Mouse (Mus musculus): ENCODE results near the gene Fcer1g. TPM values are rescaled to one million over a fixed set of nuclear protein-coding genes. Genes with fewer than 3 reads are reported as not detected.
A peak's percentile ranks its signal among the peaks of the same experiment; 100 is the strongest.

Gene Fcer1g
- 10 to 100 TPM; 21.8 to 34.4 (median 28.3) TPM for total RNA-seq (2022)

DNA sequence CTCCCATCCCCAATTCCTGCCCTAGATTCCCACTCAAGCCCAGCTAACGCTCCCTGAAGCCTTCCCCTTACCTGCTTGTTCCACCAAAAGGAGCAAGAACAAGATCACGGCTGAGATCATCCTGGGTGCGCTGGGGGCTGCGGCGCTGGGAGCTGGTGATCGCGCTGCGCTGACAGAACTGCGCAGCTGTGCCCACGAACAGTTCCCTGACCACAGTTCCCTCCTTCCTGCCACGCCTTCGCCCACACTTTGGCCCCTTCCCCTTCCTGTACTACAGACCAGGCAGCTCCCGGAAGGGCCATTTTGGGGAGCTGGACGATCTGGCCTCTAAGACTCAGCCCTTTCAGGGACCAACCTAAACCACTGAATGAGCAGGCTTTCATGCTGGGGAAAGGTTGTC, at the start of gene Fcer1g:
Gene Fcer1g (minus strand): TSS at position 240 of the 400 bp plus-strand sequence.
- DNase-seq: no peak

DNA sequence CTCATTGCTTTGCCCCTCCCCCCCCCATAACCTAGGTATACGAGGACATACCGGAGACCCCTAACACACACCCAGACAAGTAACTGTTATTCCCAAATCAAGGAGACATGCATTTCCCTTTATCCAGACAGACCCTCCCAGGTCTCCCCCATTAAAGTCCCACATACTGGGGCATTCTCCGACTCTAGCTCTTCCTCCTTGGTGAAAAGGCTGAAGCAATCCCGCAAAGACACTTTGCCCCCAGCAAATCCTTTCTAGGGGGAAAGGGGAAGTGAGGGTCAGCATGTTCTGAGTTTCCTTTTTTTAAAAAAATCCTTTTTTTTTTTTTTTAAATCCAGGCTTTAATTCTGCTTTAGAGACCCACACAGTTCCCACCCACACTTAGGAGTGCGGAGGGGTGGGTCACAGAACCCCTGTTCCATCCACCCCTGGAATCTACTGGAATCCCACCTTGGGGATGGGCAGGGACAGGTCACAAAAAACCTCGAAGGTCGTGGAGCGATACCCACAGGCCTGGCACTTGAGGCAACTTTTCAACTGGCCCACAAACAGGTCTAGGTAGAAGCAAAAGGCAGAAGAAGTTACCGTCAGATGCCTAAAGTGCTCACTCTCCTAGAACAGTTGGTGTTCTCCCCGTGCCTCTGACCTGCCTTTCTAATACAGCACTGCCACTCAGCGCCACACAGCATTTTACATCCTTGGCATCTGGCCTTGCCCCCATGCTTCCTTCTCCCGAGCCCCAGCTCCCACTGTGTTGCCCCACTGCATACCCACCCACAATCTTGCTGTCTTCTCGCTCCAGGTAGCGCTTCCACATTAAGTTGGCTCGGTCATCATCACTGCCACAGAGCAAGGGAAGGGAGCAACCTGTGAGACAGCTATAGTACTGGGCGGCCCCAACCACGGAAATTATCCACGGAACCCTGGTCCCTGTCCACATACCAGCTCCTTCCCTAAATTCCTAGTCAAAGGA, 49.3 kb upstream of the Fcer1g start:
- no peak for DNase-seq

DNA sequence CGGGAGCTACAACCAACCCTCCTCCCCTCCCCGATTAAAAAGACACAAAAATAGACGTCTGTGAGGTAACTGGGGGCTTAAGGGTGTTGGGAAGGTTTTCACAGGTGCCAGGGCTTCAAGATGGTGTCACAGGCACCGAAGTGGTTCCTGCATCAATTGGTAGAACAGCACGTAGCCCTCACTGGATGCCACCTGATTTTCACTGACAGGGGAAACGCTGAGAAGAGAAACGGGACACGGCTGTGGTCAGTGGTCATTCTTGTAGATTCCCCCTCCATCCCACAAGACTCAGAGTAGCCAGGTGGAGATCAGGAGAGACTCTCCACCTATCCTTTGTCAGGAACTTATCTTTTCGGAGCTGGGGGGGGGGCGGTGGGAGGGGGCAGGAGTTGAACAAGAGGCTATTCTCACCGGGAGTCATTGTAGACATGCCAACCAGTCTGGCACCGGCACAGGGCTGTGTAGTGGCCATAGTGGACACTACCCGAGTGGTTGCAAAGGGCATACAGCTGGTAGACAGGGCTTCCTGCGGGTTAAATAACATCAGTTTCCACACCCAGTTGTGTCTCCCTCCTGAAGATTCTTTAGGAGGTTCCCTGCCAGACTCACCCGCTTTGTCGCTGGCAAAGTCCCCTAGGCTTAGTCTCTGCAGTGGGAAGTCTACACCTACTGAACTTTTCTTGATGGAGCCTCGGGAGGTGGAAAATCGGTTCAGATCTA, 48.1 kb upstream of the Fcer1g start:
- DNase-seq: no peak

DNA sequence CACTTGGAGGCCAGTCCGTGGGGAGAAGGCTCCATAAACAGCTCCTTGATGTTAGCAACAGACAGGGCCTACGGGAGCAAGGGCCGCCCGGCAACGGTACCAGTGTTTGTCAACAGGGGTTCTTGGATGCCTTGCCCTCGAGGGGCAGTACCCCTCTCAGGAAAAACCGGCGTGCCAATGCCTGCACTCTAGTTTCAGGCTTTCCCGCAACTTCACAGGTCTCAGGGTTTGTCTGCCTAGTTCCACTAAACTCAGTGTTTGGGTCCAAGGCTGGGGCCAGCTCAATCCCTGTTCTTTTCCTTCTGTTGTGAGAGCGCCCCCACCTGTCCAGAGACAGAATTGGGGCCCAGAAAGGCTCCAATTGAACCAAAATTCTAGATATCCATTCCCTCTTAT, 47.4 kb upstream of the Fcer1g start:
- DNase-seq: peak; percentile 71

DNA sequence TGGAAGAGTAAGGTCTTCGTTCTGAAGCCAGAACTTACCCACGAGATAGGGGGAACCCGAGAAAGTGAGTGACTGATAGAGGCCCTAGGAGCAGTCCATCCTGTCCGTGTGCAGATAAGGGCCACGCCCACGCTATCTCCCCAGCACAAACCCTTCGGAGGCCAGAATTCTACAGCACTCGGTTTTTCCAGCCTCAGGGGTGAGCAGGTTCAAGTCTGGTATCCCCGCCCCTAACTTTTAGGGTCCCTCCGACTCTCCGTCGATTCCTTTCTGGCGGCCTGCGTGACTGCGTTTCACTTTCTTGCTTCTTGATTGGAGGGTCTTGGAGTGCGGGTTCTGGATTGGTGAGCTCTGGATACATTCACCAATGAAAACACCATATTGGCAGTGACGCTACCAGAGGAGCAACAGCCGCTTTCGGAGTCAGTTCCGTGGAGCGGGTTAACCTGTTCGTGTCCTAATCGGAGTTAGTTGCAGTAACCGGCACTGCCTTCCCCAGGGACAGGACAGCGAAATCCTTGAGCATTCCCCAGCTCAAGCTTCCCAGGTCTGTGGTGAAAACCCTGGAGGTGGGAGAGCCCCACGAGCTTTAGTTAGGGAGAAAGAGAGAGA, 46.9 kb upstream of the Fcer1g start, which contains the start of gene Ppox:
Gene Ppox (minus strand): TSS at position 271 of the 612 bp plus-strand sequence.
- DNase-seq: peak; percentile 95

DNA sequence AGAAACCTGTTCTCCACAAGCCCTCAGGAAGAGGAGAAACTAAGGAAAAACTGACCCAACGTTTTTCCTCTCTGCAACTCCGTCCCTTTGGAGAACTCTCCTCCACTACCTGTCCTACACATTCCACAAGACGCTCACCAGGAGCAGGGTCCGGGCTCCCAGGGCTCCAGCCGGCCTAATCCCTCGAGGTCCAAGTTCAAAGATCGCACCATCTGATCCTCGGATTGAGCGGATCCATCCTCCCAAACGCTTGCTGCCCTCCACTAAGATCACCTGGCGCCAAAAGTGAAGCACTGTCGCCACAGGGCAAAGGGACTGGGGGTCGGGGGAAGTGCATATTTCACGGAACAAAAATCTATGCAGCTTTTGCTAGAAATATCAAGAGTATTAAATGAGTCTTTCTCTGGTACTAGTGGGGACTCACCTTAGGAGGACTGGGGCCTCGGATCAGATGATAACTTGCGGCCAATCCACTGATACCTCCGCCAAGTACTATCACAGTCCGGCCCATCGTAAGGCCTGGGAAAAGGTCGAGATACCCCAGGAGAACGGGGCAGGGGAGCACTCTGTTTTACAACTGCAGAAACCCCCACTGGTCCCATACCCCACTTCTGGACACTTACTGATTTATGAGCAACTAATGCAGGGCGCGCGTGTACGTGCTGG, 46.2 kb upstream of the Fcer1g start:
- no peak for DNase-seq

DNA sequence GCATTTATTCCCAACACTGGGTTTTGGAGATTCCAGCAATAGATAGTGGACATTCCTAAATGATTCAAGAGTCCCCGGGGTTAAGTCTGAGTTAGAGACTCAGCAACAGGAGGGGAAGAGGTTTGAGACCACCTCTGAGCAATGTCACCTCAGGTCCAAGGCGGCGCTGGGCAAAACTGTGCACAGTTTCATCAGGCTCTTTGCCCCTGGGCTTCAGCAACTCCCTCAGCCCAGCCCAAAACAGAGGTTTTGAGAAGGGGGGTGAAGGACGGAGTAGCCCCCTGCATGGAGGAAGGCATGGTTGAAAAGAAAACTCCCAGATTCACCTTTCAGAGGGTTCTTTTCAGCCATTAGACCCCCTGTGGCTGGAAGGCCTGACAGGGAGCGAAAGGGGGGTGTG, 45.6 kb upstream of the Fcer1g start:
- DNase-seq: no peak

DNA sequence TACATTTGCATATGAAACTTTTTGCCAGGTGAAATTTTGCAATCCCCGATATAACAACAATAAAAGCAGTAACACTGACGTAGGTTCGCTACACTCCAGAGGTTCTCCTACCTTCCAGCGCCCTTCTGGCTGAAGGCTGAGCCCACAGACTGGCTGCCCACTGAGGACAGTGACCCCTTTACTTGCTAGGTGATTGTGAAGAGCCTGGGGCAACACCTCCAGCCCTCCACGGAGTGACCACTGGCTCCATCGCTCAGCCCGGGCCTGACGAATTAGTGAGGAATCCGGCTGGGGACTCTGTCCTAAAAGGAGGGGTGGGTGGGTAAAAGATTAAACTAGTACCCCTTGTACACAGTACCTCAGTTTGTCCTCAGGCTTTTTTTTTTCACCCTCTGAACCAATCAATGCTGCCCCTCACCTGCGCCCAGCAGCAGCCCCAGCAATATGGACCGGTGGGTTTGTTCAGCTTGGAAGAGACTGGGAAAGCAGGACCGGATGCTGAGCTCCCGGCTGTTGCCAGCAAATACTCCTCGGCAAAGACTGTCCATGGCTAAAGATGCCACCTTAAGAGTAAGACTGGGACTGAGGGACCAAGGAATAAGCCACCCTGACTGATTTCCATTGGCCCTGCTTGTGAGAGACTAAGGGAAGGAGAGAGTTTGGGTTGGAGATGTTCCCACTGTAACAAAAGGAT, 45.0 kb upstream of the Fcer1g start:
- DNase-seq: peak; percentile 5

DNA sequence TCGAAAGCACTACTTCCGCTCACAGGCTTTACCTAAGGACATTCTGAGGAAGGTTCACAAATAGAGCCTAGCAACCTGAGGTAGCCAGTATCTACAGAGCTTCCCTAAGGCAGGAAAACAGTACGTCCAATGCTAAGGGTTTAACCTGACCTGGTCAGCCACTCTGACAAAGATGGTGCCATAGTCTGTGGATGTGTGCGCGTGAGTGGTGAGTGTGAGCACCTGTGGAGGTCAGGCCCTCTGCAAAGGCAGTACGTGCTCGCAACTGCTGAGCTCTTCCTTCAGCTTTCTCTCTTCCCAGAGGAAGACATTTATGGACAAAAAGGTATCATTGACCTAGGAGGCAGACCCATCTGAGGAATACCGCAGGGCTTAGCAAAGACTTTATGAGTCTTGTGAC, 44.3 kb upstream of the Fcer1g start:
- DNase-seq: peak; percentile 1

DNA sequence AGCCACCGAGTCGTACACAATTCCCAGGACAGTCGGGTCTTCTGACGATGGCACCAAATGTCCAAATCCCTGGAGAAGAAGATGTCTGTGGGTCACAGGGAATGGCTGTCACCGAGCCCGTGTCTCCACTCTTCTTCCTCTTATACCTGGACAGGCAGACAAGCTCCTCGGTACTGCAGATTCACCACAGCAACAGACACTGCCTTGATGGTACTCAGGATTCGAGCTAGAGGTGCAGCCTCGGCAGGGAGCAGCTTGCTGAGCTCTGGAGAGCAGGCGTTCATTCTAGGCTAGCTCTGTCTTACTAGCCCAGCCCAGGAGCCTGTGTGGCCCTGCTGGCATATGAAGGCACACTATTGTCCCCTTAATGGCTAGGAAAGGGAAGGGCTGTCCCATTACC, 43.6 kb upstream of the Fcer1g start:
- no peak for DNase-seq

DNA sequence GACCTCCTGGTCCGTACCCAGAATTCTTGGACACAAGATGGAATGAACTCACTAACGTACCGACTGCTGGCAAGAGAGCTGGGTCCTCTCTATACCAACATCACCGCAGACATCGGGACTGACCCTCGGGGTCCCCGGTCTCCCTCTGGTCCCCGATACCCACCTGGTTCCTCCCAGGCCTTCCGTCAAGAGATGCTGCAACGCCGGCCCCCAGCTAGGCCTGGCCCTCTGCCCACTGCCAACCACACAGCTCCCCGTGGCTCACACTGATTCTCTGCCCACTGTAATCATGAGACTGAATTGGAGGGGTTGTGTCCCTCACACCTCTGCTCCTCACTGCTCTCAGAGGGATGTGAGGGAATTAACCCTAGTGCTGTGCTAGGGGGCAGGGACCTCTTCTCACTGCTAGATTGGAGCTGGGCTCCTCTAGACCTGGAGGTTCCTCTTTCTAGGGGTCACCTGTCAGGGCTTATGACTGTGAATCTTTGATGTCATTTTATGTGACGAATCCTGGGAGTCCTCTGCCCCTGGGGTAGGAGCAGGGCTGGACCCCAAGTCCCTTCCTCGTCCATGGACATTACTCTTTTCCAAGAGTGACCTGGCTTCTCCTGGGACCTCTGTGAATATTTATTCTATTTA, 42.1 kb upstream of the Fcer1g start:
- DNase-seq: no peak

DNA sequence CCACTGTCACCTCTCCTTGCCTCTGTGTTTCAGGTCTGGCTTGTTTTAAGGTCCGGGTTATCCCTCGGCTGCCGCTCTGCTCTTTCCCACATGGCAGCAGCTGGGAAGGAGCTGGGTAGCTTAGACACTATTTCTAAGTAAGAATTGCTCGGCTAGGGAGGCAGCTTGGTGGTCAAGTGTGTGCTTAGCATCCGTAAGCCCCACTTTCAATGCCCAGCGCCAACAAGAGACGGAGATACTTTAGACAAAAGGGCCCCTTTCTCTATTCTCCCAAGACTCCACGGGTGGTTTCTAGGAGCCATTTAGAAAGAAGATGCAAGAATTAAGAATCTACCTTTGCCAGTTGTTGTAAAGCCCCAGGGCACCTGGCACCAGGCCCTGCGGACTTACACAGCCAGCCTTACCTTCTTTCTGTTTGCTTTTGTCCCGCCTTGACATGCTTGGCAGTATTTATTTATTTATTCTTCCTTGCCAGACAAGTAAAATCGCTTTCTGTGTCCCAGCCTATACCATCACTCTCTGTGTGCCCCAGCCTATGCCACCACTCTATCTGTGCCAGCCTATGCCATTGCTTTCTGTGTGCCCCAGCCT, 41.1 kb upstream of the Fcer1g start:
- DNase-seq: no peak

DNA sequence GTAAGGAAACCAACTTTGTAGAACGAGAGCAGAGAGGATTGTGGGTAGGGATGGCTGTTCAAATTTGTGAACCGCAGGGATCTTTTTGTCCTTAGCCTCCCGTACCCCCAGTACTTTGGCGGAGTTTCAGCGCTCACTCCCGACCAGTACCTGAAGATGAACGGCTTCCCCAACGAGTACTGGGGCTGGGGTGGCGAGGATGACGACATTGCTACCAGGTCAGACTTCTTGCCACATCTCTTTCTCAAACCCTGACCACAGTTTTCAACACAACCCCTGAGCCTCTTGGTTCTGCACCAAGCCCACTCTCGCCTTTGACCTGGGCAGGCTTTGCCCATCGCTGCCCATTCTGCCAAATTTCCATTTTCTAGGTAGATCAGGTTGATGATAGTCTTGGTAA, 40.0 kb upstream of the Fcer1g start:
- no peak for DNase-seq

DNA sequence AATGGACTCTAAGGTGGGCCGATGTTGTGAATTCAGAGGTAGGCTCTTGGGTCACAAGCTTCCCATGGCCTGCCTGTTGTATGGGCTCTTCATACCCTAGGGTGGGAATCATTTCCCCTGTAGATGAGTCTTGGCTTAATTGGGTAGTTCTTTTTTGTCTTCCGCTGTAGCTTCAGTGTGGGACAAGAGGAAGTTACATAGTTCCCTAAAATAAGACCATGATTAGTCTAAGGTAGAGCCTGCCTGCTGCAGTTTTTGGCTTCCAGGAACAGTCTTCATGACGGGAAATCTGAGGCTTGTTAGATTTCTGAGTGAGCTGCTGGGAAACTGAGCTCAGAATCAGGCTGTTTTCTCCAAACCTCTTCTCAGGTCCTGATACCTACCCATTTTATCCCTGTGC, 37.9 kb upstream of the Fcer1g start:
- DNase-seq: no peak

DNA sequence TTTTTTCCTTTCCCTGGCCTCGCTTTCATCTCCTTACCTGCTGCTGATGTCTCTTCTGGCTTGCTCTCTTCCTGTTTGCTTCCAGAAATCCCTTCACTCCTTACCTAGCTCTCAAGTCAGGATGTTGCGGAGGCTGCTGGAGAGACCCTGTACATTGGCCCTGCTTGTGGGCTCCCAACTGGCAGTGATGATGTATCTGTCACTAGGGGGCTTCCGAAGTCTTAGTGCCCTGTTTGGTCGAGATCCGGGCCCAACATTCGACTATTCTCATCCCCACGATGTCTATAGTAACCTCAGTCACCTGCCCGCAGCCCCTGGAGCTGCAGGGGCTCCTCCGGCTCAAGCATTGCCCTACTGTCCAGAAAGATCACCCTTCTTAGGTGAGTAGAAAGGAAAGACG, 37.5 kb upstream of the Fcer1g start:
- no peak for DNase-seq

DNA sequence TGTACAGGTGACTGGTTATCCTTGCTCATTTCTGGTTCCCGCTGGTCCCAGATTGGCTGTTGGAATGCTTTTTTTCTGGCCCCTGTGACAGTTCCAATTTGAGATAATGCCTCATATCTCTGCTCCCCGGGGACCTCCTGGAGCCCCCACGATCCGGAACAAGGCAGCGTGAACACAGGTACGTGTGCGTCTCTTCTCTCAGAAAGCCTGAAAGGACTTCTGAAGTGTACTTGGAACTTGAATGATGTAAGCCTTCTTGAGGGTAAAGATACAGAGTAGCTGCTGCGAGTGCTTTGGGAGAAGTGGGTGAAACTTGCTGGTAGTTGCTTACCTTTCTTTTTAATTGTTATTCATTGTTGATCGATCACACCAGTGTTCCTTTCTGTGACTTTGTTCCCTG, 37.0 kb upstream of the Fcer1g start:
- DNase-seq: no peak

DNA sequence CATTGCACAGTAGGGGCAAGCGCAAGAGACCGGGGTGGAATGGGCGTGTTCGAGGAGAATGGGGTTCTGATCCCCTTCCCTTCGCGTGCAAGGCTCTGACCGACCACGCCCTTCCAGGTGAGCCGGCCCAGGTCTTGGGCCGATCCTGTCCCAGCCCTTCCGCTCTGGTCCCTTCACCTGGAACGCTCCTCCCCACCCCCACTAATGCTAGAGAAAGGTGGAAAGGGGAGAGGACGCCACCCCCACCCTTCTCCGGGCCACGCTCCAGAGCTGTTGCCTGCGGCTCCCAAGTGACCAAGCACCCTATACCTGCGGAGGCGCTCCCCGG, 36.4 kb upstream of the Fcer1g start:
- no peak for DNase-seq

DNA sequence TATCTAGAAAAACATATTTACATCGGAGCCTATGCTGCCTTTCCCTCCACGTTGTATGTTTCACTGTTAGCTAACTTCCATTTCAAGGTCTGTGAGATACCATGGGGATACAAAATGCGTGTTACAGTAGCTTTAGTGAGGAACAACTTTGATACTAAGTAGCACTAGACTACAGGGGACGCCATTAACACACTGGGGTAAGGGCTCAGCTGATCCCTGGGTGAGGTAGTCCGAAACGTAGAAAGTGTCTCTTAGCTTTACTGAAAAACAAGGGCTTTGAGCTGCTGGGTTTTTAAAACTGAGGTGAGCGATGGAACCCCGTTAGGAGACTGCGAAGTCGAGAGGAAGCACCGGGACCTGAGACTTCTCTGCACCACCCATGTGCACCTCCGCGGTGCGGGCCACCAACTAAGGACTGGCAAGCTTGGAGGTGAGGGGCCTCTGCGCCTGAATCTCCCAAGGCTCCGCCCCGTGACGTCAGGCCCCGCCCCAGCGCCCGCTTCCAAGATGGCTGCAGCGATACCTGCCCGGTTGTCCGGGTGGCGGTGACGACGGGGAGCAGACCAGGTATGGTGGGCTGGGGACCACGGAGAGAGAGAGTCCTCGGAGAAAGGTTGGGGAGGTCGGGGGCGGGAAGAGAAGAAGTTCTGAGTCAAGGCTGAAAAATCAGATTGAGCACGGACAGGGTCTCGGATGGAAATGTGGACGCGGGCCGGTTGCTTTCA, 35.8 kb upstream of the Fcer1g start, which contains the start of gene B4galt3:
Gene B4galt3 (plus strand): TSS at position 481 of the 725 bp plus-strand sequence.
- DNase-seq: peak; percentile 93

DNA sequence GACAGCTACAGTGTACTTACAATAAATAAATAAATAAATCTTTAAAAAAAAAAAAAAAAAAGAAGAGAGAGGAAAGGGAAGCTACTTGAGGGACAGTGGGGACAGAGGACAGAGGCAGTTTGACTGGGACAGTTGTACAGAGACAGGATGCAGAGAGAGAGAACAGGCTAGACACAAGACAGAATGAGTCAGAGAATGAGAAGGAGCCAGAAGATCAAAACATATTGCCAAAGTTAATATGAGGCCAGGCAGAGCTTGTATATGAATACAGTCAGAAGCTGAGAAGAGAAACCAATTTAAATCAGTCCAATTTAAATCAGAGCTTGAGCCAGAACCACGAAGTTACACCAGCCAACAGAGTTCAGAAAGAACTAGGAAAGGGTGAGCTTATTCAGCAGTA, 34.2 kb upstream of the Fcer1g start:
- no peak for DNase-seq

DNA sequence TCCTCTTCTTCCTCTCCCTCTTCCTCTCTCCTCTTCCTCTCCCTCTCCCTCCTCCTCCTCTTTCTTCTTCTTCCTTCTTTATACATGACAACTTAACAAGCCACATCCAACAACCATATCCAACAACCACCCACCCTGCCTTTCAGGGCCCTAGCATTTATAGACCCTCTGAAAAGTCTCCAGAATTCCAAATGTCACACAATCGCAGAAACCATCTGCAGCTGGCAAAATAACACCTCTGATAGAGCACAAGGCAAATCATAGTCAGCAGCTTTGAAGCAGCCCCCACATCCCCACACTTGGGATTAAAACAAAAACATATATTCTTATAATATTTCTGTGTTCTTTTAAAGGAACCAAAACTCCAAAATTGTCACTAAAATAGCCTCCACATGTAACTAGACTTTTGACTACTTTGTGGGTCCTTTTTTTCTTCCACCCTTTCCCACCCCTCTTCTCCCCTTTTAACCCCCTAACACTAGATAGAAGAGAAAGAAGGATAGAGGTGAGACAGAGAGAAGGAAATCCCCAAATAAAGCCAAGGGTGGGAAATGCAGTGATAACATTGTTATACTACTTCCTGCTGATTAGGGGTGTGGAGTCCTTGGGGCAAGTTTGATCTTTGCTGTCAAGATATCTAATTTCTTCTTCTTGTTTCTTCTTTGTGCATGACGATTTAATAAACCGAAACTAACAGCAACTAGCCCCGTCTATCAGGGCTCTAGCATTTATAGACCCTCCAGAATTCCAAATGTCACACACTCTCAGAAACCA, 32.0 kb upstream of the Fcer1g start:
- DNase-seq: no peak
